ENCODE assay signal across 14 mouse cellular contexts in the genomic region with DNA sequence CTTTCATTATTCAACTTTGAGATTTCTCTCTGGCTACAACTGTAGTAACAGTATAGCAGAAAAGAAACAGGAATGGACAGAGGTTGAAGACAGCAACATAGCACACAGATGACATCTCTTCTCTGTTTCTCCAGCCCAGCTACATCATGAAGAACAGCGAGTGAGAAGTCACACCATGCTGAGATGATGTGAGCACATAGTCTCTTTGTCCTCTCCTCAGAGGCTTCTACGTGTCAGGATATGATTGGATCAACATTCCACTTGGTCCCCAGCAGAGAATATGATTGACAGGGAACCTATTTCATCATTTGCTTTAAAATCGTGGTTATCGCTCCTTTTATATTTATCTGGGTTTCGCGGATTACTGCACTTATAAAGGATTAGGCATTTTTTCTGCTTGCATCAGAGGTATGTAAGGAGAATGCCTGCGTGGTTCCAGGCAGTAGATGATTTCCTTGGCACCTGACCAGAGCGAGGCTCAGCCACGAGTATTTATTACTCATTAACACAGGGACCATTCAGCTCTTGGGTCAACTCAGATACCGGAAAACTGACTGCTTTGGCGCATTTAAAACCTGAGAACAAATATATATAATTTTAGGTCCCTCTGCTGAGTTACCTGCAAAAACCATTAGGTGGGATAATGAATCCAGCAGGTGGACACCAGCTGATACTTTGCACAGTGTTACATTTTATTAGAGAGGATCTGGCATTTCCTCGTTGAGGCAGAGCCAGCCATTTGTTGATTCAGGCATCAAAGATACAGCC.
DNase-seq lines count a peak whose midpoint lies in the region; ATAC-seq and TF ChIP-seq lines count a peak whose summit lies in the region.
"Had no signal": no experiment of that assay in that cellular context is flagged by ENCODE, and none has a peak within 500 bp of the region (broad histone marks: within the 10 kb centered on the region; RNA-seq: fewer than 3 reads in every experiment).

No protein-coding gene starts in this region.

- peaks cover 3% of the 10 kb centered on the region for H3K4me1 ChIP-seq in lung, adult 2 months (ENCODE audit: control insufficient read depth, insufficient read depth, low read length)
- peaks cover 6% of the 10 kb centered on the region for H3K4me1 ChIP-seq in intestine, embryonic 16.5 days (ENCODE audit: control insufficient read depth, insufficient read depth, low read length)
- H3K4me1 ChIP-seq in stomach, embryonic 14.5 days (ENCODE audit: control insufficient read depth, insufficient read depth, low read length): peaks cover 7% of the 10 kb centered on the region; the same call in 1 of the 2 replicates
- H3K4me1 ChIP-seq in hindbrain, embryonic 11.5 days (replicated peaks; ENCODE audit: control insufficient read depth, insufficient read depth, low read length): no peaks in the 10 kb centered on the region
- H3K4me1 ChIP-seq in hindbrain, embryonic 14.5 days (replicated peaks; ENCODE audit: control insufficient read depth, insufficient read depth, low read length): no peaks in the 10 kb centered on the region
- no peaks in the 10 kb centered on the region for H3K4me1 ChIP-seq in hindbrain, embryonic 13.5 days (replicated peaks)
- H3K4me1 ChIP-seq: neural tube, embryonic 12.5 days had no signal

- no peaks in the 10 kb centered on the region for H3K36me3 ChIP-seq in intestine, embryonic 16.5 days (ENCODE audit: control insufficient read depth, insufficient read depth, low read length)
- H3K36me3 ChIP-seq in stomach, embryonic 14.5 days (ENCODE audit: control insufficient read depth, insufficient read depth, low read length): no peaks in the 10 kb centered on the region
- H3K36me3 ChIP-seq in hindbrain, embryonic 11.5 days (ENCODE audit: control insufficient read depth, insufficient read depth, low read length): no peaks in the 10 kb centered on the region
- no peaks in the 10 kb centered on the region for H3K36me3 ChIP-seq in hindbrain, embryonic 14.5 days (replicated peaks; ENCODE audit: control insufficient read depth, insufficient read depth)
- no peaks in the 10 kb centered on the region for H3K36me3 ChIP-seq in hindbrain, embryonic 13.5 days
- H3K36me3 ChIP-seq: neural tube, embryonic 12.5 days had no signal

- H3K9ac ChIP-seq in intestine, embryonic 16.5 days (ENCODE audit: low read depth, low read length): no peak overlapping the region
- no peak overlapping the region for H3K9ac ChIP-seq in stomach, embryonic 14.5 days (replicated peaks; ENCODE audit: low read depth, low read length)
- H3K9ac ChIP-seq in hindbrain, embryonic 11.5 days (ENCODE audit: low read depth, low read length): no peak overlapping the region
- H3K9ac ChIP-seq in hindbrain, embryonic 14.5 days: no peak overlapping the region
- no peak overlapping the region for H3K9ac ChIP-seq in hindbrain, embryonic 13.5 days
- H3K9ac ChIP-seq: neural tube, embryonic 12.5 days had no signal

- peak; percentile 48 to 70 for DNase-seq in lung, adult 18-20 months
- no peak for DNase-seq in lung, adult 2 months
- DNase-seq in kidney, postnatal 36 days: peak; percentile 82 to 86
- no peak for DNase-seq in hindbrain, embryonic 11.5 days (ENCODE audit: low spot score)
- no peak for DNase-seq in hindbrain, embryonic 14.5 days (ENCODE audit: low spot score)
- DNase-seq: adrenal gland, postnatal 25 days; cerebellum, adult 9-10 months; layer of hippocampus, adult 9-11 months; right cerebral cortex, postnatal 4 days; thymus, postnatal 36 days had no signal

- H3K4me3 ChIP-seq in lung, adult 2 months (replicated peaks; ENCODE audit: extremely low read depth, low read depth, low read length): no peak overlapping the region
- H3K4me3 ChIP-seq in intestine, embryonic 16.5 days (ENCODE audit: low read length): no peak overlapping the region
- H3K4me3 ChIP-seq in stomach, embryonic 14.5 days (ENCODE audit: low read depth, low read length): no peak overlapping the region
- no peak overlapping the region for H3K4me3 ChIP-seq in hindbrain, embryonic 11.5 days (ENCODE audit: low read depth, low read length)
- H3K4me3 ChIP-seq in hindbrain, embryonic 14.5 days (replicated peaks; ENCODE audit: low read length): no peak overlapping the region
- H3K4me3 ChIP-seq in hindbrain, embryonic 13.5 days: no peak overlapping the region
- H3K4me3 ChIP-seq: neural tube, embryonic 12.5 days had no signal

- H3K27me3 ChIP-seq in intestine, embryonic 16.5 days (replicated peaks; ENCODE audit: control insufficient read depth, insufficient read depth, low read length): no peaks in the 10 kb centered on the region
- no peaks in the 10 kb centered on the region for H3K27me3 ChIP-seq in stomach, embryonic 14.5 days (ENCODE audit: control insufficient read depth, insufficient read depth, low read length)
- H3K27me3 ChIP-seq in hindbrain, embryonic 11.5 days (ENCODE audit: control insufficient read depth, insufficient read depth, low read length): no peaks in the 10 kb centered on the region
- H3K27me3 ChIP-seq in hindbrain, embryonic 14.5 days (ENCODE audit: control insufficient read depth, insufficient read depth, low read length): no peaks in the 10 kb centered on the region
- no peaks in the 10 kb centered on the region for H3K27me3 ChIP-seq in hindbrain, embryonic 13.5 days
- H3K27me3 ChIP-seq: neural tube, embryonic 12.5 days had no signal

- no peak for TF ChIP-seq POLR2A in lung, adult 2 months (IDR thresholded peaks at IDR 0.05; ENCODE audit: borderline replicate concordance, extremely low read depth, low read depth, low read length)

- no peak overlapping the region for H3K27ac ChIP-seq in intestine, embryonic 16.5 days (ENCODE audit: low read length)
- H3K27ac ChIP-seq in stomach, embryonic 14.5 days (ENCODE audit: low read length): peak overlapping the region; percentile 45; the same call in 1 of the 2 replicates
- no peak overlapping the region for H3K27ac ChIP-seq in hindbrain, embryonic 11.5 days (ENCODE audit: low read depth, low read length)
- no peak overlapping the region for H3K27ac ChIP-seq in hindbrain, embryonic 14.5 days
- no peak overlapping the region for H3K27ac ChIP-seq in hindbrain, embryonic 13.5 days
- H3K27ac ChIP-seq: neural tube, embryonic 12.5 days had no signal

- no peak for TF ChIP-seq CTCF in lung, adult 2 months (IDR thresholded peaks at IDR 0.05; ENCODE audit: insufficient read depth, low read length)

- H3K4me2 ChIP-seq in intestine, embryonic 16.5 days (ENCODE audit: low read depth, low read length): peak overlapping the region; percentile 13
- no peak overlapping the region; the same call in 1 of the 2 replicates for H3K4me2 ChIP-seq in stomach, embryonic 14.5 days (replicated peaks; ENCODE audit: low read depth, low read length)
- no peak overlapping the region for H3K4me2 ChIP-seq in hindbrain, embryonic 11.5 days (replicated peaks; ENCODE audit: low read depth, low read length)
- H3K4me2 ChIP-seq in hindbrain, embryonic 14.5 days (replicated peaks): no peak overlapping the region
- no peak overlapping the region for H3K4me2 ChIP-seq in hindbrain, embryonic 13.5 days
- H3K4me2 ChIP-seq: neural tube, embryonic 12.5 days had no signal

- 56% methylated on average over 12 of the region's 12 CpGs for WGBS in lung, adult 2 months
- 58% methylated on average over 12 of the region's 12 CpGs for WGBS in intestine, embryonic 16.5 days
- 59% methylated on average over 12 of the region's 12 CpGs for WGBS in stomach, embryonic 14.5 days
- 84% methylated on average over 12 of the region's 12 CpGs for WGBS in hindbrain, embryonic 11.5 days
- WGBS in hindbrain, embryonic 14.5 days: 72% methylated on average over 12 of the region's 12 CpGs
- 78% methylated on average over 12 of the region's 12 CpGs for WGBS in hindbrain, embryonic 13.5 days

- ATAC-seq in intestine, embryonic 16.5 days: peak; percentile 90
- no peak; the same call in 1 of the 2 replicates for ATAC-seq in stomach, embryonic 14.5 days (ENCODE audit: insufficient number of reproducible peaks, insufficient read depth, low FRiP score, low read depth)
- no peak for ATAC-seq in hindbrain, embryonic 11.5 days (ENCODE audit: low FRiP score)
- ATAC-seq in hindbrain, embryonic 14.5 days (ENCODE audit: low FRiP score): no peak
- ATAC-seq in hindbrain, embryonic 13.5 days (ENCODE audit: low FRiP score): no peak

- no peaks in the 10 kb centered on the region for H3K9me3 ChIP-seq in intestine, embryonic 16.5 days (ENCODE audit: control insufficient read depth, low read length)
- H3K9me3 ChIP-seq in stomach, embryonic 14.5 days (ENCODE audit: control insufficient read depth, low read depth, low read length): no peaks in the 10 kb centered on the region
- H3K9me3 ChIP-seq in hindbrain, embryonic 11.5 days (ENCODE audit: control insufficient read depth, low read length): no peaks in the 10 kb centered on the region
- H3K9me3 ChIP-seq in hindbrain, embryonic 14.5 days (ENCODE audit: control insufficient read depth, low read length): no peaks in the 10 kb centered on the region
- no peaks in the 10 kb centered on the region for H3K9me3 ChIP-seq in hindbrain, embryonic 13.5 days
- H3K9me3 ChIP-seq: neural tube, embryonic 12.5 days had no signal

Comparison
In these comparisons a context has a peak if more than half of its experiments do, and no peak if none do; other contexts are left out.
1. DNase-seq: peak in lung, adult 18-20 months (2 of 2) and kidney, postnatal 36 days (2 of 2); none in lung, adult 2 months (single experiment), hindbrain, embryonic 11.5 days (single experiment) and hindbrain, embryonic 14.5 days (single experiment).